Mouse (Mus musculus) CD4-positive, CD25-positive, alpha-beta regulatory T cell, adult 2 months (primary cell): Measurements from ENCODE around the gene Amh.
A peak's percentile ranks its signal among the peaks of the same experiment; 100 is the strongest.

Experiments
- DNase-seq: peaks from one replicate; pipeline ENCODE4 v3.0.0-alpha.2; 2012; ENCODE audit warnings: low read depth, low spot score

The Amh gene

DNA sequence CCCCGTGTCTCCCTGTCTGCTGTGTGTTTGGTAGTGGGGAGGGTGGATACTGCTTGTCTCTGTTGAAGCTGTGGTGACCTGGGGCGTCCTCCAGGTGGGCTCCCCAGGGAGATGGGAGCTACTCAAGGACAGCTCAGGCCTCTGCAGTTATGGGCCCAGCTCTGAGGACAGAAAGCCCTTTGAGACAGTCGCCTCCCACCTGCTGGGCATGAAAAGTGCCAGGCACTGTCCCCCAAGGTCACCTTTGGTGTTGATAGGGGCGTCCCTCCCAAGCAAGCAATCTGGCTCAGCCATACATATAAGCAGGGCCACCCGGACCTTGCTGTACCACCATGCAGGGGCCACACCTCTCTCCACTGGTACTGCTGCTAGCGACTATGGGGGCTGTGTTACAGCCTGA lies at the start of gene Amh:
Gene Amh (plus strand): TSS at position 328 of the 400 bp plus-strand sequence.
- no peak for DNase-seq

DNA sequence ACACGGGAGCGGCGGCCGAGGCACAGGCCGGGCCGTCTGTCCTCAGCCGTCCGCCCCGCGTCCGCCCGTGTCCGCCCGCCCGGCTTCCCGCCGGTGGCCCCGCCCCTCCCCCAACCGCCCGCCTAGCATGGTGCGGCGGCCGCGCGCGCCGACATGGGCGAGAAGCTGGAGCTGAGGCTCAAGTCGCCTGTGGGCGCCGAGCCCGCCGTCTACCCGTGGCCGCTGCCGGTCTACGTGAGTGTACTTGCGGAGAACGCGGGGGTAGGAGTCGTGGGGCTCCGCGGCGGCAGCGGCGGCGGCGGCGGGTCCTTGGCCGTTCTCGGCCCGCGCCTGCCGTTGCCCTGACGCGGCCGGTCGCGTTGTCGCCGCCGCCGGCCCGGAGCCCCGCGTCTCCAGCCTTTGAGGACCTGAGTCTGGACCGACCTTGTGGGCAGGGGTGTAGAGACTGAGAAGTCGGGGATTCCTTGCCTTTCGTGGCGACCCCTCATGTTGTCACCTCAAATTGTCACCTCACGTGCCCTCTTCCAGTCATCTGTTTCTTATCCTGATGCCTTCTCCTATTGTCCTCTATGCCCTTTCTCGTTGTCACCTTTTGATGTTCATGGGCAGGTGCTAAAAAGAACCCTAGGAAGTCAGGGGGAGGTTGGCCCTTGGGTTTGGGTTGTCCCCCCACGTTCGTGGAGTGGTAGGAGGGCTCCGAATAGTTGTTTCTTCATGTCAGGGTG lies 49.6 kb upstream of the Amh start:
- DNase-seq = no peak

DNA sequence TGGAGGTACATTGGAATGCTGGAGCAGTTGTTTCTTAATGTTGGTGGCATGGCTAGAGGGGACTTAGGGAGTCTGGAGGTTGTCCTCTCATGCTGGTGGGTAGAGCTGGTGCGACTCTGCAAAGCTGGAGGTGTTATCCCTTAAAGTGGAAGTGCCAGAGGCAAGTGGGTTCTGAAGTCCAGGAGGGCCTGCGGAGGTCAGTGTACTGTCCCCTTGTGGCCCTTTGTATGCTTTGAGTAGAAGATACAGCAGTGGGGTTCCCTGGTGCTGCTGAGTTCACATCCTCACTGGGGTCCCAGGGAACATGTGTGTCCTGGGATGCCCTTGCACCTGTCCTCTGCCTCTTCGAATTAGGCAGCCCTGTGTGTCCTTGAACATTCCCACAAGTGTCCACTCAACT lies 48.9 kb upstream of the Amh start:
- DNase-seq = no peak

DNA sequence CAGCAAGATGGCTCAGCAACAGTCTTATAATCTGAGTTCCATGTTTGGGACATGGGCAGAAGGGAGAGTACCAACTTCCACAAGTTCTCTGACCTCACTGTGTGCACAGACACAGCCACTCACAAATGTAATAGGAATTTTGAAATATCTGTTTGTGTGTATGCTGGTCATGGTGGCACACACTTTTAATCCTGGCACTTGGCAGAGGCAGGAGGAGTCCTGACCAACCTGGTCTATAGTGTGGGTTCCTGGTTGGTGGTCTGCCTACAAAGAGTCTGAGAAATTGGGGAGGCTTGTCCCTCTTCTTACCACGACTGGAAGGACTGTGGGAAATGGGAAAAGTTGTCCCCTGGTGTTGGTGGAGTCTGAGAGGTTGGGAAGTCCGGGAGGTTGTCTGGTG lies 48.5 kb upstream of the Amh start:
- no peak for DNase-seq

DNA sequence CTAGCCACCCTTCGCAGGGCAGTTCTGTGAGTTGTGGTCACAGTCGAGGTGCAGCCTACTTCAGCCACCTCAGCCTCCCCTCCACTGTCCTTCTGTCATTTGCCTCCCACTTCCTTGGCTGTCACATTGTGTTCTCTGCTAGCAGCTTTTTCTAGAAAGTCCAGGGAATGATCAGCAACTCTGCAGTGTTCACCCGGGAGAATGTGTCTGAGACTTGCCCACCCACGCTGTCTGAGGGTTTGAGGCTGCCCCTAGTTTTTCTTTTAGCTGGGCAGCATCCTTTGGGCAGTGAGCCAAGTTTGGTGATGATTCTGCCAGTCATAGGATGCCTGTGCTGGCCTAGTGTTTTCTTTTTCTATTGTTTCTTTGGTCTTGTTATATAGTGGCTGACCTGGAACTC lies 48.1 kb upstream of the Amh start:
- DNase-seq = peak; percentile 42

DNA sequence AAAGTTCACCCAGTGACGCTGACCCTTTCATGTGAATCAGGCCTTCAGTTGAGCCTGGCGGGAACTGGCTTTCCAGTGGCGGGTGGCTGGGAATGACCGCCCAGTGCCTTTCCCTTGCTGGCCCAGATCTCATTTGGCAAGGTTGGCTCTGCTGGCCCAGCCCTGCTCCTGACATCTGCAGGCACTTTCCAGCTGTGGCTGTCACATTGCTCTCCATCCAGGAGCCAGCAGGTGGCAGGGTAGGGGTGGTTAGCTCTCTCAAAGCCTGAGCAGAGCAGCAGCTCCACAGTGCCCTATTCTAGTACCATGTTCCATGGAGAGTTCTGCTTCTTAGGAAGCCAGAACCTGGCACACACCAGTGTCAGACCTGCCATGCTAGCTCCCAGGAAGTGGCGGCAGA lies 47.3 kb upstream of the Amh start:
- peak; percentile 87 for DNase-seq

DNA sequence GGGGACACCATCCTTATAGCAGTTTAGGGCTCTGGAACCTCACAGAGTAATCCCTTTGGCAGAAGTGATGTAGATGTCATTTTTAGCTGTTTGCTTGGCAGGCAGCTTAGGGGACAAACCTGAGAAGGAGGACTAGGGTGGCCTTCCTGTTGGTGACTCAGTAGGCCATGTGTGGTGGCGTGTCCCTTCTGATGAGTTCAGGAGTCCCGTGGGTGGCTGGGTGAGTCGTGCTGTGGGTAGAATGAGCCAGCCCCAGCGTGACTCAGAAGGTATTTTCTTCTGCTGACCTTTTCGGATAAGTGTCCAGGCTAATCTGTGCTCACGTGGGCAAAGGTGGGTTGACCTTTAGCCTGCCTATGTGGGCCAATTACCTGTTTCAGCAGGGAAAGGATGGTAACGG lies 46.4 kb upstream of the Amh start:
- DNase-seq = peak; percentile 36

DNA sequence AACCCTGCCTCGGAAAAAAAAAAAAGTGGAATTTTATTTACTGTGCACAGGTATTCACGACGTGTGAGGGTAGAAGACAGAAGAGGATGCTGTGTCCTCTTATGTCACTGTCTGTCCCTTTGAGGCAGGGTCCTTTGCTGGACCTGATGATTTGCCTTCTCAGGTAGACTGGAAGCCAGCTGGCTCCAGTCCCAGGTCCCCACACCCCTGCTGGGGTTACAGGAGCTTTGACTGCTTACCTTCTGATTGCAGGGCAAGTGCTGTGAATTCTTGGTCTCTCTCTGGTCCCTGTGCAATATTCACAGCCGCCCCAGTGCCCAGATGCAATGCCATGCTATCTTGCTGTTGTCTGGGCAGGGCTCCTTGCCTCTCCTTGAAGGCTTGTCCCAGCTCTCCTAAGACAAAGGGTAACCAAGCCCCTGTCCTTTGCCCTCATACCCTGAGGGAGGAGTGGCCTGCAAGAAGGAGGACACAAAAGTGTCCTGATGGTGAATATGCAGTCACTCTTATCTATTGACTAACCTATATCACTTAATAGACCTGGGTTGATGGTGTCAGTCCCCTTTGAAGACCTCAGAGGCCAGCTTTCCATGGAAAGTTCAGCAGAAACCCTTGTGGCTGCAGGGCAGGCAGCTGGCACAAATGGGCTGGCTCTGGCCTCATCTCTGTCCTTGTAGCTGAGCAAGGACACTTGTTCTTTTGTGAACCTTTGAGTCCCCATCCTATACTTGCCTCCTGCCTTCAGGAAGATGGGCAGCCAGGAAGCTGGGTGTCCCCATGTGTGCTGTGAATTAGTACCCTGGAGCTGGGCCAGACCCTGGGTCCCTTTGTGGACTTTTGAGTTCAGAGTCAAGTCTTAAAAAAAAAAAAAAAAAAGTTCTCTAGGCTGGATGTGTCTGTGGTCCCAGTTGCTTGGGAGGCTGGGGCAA lies 44.2 kb upstream of the Amh start:
- no peak for DNase-seq

DNA sequence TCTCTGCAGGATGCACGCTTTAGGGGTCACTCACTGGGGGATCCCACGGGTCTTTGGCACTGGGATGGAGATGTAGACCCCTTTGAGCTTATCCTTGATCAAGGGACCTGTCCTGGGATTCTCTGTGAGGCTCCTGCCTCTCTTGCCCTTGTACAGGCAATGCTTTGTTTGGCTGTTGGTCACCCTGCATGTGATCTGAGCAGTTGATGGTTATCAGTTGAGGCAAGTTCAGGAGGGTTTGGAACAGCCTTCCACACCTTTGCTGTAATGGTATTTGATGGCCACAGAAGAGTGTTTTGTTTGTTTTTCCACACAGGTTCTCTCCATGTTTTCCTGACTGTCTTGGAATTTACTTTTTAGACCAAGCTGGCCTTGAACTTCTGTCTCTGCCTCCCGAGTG lies 43.2 kb upstream of the Amh start:
- DNase-seq = no peak

DNA sequence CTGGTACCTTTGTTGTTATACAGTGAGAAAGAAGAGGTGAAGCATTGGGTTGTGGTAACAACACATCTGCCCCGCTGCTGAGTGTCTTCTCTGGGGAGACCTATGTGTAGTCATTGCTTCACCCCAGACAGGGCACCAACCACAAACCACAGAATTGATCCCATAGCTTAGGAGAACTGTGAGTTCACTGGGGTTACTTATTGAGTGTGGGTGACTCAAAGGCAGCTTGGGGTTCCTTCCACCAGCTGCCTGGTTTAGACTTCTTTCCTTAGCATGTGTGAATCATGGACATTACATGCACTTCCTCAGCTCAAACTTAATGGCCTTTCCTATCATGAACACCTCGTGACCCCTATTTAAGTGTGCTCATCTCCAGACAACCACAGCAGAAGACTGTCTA lies 41.5 kb upstream of the Amh start:
- peak; percentile 40 for DNase-seq

DNA sequence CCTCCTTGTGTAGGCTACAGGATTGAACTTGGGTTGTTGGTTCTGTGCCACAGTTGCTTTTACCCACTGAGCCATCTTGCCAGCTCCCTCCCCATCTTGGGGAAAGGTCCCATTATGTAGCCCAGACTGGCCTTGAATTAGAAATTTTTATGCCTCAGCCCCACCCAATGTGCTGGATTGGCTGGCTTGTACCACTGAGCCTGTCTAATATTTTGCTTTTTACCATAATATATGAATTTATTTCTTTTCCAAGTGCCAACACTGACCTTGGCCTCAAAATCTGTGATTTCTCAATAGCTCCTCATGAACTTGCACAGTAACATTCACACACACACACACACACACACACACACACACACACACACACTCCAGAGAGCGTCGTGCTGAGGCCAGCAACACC lies 39.3 kb upstream of the Amh start:
- no peak for DNase-seq

DNA sequence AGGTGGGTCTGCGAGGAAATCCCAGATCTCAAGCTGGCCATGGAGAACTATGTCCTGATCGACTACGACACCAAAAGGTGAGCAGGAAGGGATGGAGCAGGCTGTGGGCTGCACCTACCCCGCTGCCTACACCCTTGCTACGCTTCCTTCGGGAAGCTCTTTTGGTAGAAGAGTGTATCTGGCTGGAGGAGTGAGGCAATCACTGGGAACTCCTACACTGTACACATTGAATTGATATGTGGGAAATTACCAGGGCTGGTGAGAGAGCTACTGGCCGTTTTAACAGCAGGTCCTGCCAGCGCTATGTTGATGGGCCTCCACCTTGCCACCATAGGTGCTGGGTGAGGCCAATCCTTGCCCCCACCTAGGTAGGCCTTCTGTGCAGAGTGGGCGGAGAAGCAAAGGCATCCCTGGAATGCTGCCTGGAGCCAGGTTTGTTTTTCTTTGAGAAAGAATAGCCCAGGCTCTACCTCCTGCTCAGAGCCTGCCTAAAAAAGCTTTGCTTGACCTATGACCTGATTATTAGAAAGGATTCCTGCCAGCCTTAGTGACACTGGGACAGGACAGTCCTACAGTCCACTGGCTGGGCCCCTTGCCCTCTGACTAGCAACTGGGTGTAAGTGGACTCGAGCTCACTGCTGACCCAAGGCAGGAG lies 38.8 kb upstream of the Amh start:
- no peak for DNase-seq

DNA sequence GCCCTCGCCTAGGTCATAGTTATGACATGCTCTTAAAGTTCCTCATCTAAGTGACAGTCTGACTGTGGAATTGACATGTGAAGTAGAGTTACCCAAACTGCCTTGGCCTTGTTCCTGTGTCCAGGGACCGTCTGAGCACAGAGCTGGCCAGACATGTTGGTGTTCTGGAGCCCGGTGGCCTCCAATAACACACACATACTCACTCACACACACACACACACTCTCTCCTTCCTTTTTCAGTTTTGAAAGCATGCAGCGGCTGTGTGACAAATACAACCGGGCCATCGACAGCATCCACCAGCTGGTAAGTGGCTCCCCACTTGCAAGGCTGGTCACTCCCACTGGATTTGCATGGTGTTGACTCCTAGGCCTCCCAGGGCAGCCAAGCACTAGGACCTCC lies 36.7 kb upstream of the Amh start:
- no peak for DNase-seq

DNA sequence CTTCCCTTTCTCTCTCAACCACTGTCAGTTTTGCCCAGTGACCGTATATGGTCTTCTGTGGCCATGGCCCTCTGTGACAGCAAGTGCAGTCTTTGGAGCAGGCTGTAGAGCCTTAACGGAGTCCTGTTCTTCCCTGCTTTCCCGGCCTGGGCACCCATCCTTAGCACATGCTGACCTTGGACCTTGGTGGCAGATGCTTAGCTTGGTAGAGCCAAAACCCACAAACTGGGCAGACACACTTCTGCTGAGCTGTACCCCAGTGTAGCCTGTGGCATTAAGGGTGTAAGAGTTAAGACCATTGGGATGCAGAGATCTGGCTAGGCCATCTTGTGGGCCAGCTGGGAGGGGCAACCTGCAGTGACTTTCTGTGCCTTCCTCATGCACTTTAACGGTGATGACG lies 31.2 kb upstream of the Amh start:
- DNase-seq = no peak

DNA sequence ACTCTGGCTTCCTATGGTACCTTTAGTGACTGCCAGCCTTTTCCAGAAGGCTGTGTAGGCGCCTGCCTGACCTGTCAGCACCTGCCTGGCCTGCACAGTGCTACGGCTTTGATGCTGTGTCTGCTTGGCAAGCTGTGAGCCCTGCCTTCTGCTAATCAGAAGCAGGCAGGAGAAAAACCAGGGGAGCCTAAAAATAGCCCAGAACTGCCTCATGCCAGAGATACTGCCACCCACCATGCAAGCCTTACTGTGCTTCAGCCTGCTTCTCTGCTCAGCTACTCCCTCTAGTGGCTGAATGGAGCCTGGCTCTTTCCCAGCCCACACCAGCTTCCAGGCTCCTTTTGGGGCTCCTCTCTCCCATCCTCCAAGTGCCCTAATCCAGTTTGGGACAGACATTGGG lies 30.5 kb upstream of the Amh start:
- DNase-seq = peak; percentile 81

DNA sequence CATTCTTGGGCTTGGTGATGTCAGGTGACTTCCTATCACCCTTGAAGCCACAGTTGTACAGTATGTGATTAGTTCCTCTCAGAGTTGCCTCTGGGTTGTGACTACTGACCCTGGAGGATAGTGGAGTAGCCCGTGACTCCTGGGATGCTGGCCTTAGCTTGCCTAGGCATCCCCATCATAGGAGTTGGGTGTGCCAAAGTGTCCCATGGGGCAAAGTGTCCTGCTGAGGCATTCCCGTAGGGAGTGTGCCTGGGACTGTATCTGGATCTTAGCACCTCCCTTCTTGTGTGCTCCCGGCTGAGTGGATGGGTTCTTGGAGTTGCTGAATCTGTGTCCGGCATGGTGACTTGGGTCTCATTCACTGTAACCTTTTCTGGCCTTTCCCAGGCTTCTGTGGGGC lies 30.1 kb upstream of the Amh start:
- DNase-seq = no peak

DNA sequence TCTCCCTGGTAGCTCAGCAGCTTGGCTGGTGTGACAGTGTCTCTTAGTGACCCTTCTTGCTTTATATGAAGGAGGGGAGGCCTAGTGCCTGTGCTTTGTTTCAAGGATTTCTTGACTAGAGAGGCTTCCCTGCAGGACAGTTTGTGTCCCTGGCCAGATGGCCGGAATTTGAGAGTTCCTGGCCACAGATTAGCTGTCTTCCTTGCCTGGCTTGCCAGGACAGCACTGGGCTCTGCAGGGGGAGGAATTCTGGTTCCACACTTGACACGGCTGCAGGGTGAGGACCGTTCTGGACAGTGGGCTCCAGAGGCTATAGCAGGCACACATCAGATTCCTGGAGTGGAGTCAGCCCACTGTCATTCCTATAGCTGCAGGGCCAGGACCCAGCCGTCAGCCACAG lies 29.3 kb upstream of the Amh start:
- no peak for DNase-seq

DNA sequence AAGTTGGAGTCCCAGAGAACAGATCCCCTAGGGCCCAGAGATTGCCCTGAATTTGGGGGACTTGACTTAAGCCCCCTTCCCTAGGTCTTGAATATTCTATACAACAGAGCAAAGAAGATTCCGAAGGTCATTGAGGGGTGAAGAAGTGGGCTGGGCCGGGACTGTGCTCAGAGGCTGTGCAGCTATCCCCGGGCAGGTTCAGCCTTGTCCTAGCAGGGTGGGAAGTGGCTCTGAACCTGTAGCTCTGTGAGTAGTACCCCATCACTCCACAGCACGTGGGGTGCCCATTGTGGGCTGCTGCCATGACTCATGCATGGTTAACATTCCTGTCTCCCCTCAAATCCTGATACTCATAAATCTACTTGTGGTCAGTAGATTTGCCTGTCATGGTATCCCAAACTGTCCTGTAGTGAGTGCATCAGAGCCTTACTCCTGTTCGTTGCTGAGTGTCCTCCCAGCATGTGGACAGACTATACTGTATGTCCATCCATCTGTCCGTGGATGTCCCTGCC lies 28.6 kb upstream of the Amh start:
- no peak for DNase-seq

DNA sequence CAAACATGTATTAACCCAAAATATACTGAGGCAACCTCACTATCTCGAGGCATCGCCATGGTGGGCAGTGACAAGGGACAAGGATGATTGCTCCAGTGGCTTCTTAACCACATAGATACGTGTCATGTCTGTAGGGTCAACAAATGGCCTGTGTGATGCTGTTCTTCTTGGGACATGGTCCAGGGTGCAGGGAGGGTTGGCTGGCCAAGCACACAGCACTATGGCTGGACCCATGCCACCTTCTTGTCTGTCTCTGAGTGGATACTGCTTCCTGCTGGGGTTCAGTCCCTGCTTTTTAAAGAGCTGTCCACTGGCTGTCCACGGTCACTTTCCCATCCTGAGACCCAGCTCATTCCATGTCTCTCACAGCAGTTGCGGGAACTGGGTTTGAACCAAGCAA lies 27.9 kb upstream of the Amh start:
- no peak for DNase-seq

DNA sequence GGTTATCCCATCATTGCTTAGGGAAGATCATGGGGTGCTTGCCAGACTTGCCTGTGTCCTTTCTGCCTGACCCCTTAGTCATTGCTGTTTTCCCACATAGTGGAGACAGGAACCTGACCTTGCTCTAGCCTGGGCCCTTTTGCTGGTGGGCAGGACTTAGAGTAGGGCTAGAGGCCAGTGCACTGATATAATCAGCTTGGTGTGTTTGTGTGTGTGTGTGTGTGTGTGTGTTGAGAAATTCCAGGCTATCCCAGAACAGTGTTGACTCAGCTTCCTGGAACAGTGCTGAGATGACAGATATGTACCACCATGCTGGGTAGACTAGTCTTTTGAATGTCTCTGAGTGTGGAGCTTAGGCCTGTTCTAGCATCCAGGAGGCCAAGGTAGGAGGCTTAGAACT lies 25.5 kb upstream of the Amh start:
- no peak for DNase-seq

DNA sequence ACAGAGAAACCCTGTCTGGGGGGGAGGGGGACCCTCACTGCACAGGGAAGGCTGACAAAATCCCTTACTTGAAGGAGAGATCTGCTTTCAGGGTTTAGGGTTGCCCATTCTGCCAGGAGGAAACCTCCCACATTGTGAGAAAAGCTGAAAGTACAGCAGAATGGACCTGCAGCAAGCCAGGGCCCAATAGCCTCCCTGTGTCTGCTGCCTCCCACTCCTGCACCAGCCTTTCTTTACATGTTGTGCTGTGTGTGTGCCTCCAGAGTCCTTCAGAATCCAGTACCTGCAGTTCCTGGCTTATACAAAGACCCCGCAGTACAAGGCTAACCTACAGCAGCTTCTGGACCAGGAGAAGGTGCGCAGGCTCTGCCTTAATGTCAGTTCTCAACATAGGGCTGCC lies 20.7 kb upstream of the Amh start:
- DNase-seq = no peak

DNA sequence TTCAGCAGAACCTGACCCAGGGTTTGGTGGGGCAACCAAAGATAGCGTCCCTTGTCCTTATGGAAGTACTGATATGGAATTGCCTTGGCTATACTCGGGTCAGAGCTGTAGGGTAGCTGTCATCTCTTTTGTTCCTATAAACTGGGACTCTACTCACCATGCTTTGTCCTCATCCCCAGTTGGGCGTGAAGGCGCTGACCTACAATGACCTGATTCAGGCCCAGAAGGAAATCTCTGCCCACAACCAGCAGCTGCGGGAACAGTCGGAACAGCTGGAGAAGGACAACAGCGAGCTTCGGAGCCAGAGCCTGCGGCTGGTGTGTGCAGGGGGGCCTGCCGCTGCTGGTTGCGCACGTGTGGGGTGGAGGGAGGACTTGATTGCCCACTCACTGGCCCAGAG lies 20.2 kb upstream of the Amh start:
- no peak for DNase-seq
